Comparison of ENCODE assay signal across 13 mouse cellular contexts in genomic region chr19:44517996-44518768, GRCm38 (mm10). TPM values are rescaled to one million over a fixed set of nuclear protein-coding genes. Genes with fewer than 3 reads are reported as not detected.
A peak's percentile ranks its signal among the peaks of the same experiment; 100 is the strongest.
DNase-seq lines count a peak whose midpoint lies in the region; ATAC-seq and TF ChIP-seq lines count a peak whose summit lies in the region.
"Had no signal": no experiment of that assay in that cellular context is flagged by ENCODE, and none has a peak within 500 bp of the region (broad histone marks: within the 10 kb centered on the region; RNA-seq: fewer than 3 reads in every experiment).

No protein-coding gene starts in this region.

- no peak; the same call in 1 of the 2 replicates for TF ChIP-seq CTCF in kidney, adult 2 months (conservative IDR thresholded peaks at IDR 0.05; ENCODE audit: insufficient read depth, insufficient read length, low read depth, low read length)

- peak; percentile 31 for DNase-seq in cerebellum, postnatal 10 days
- peak; percentile 34 for DNase-seq in kidney, adult 2 months
- DNase-seq in kidney, adult 9 months, result no peak
- DNase-seq in ES-CJ7 (ENCODE audit: low read depth, low spot score) (peak; percentile 80), adipocyte (ENCODE audit: low spot score) (no peak)
- peak; percentile 61 to 75 for DNase-seq in kidney, postnatal 4 days
- DNase-seq in frontal cortex, postnatal 25 days (ENCODE audit: low spot score in 2 of 2), result no peak
- DNase-seq: cerebellum, postnatal 36 days; heart, adult 2 months; spleen, adult 18-20 months had no signal

- H3K27me3 ChIP-seq in kidney, adult 2 months (replicated peaks; ENCODE audit: control insufficient read depth, insufficient read depth, low read length), result no peaks in the 10 kb centered on the region

- 66% methylated on average over 12 of the region's 12 CpGs for WGBS in kidney, adult 2 months

- H3K27ac ChIP-seq in kidney, adult 2 months (ENCODE audit: insufficient read depth, low read depth, low read length), result no peak overlapping the region
- H3K27ac ChIP-seq: heart, adult 2 months had no signal

- H3K4me1 ChIP-seq in kidney, adult 2 months (ENCODE audit: control insufficient read depth, insufficient read depth, low read length), result no peaks in the 10 kb centered on the region; the same call in 1 of the 2 replicates

- H3K36me3 ChIP-seq in kidney, adult 2 months (ENCODE audit: control insufficient read depth, insufficient read depth, low read length), result no peaks in the 10 kb centered on the region

- H3K4me3 ChIP-seq in kidney, adult 2 months (ENCODE audit: insufficient read depth, low read depth, low read length), result no peak overlapping the region
- H3K4me3 ChIP-seq: erythroblast, embryonic 14.5 days; heart, adult 2 months had no signal

- no peak for ATAC-seq in cerebellum, adult (ENCODE audit: insufficient number of reproducible peaks, low FRiP score, low TSS enrichment)

- TF ChIP-seq POLR2A in kidney, adult 2 months (IDR thresholded peaks at IDR 0.05; ENCODE audit: low read depth, low read length), result no peak

RNA-seq across cellular contexts. Expression of gene Wnt8b, which starts 24.9 kb away (rescaled TPM):
- 0.11 and 0.14 TPM in 2 replicates for polyA plus RNA-seq in kidney, adult 2 months (2012; rRNA removed)
- polyA plus RNA-seq: erythroblast, embryonic 14.5 days; heart, adult 2 months; lung, embryonic 16.5 days had no signal

RNA-seq across cellular contexts. Expression of gene Sec31b, which starts 27.5 kb away (rescaled TPM):
- 5.3 and 6.8 TPM in 2 replicates for polyA plus RNA-seq in kidney, adult 2 months (2012; rRNA removed)
- polyA plus RNA-seq: erythroblast, embryonic 14.5 days had no signal

RNA-seq across cellular contexts. Expression of gene Gm20538, which starts 34.4 kb away (rescaled TPM):
- polyA plus RNA-seq in kidney, adult 2 months (2012; rRNA removed), result not detected in 2 replicates
- polyA plus RNA-seq: erythroblast, embryonic 14.5 days; heart, adult 2 months; lung, embryonic 16.5 days had no signal

RNA-seq across cellular contexts. Expression of gene Ndufb8, which starts 37.1 kb away (rescaled TPM):
- polyA plus RNA-seq in kidney, adult 2 months (2012; rRNA removed), result 1,573 and 1,885 TPM in 2 replicates

RNA-seq across cellular contexts. Expression of gene Hif1an, which starts 44.5 kb away (rescaled TPM):
- polyA plus RNA-seq in kidney, adult 2 months (2012; rRNA removed), result 16.4 and 17.0 TPM in 2 replicates

Comparison
In these comparisons a context has a peak if more than half of its experiments do, and no peak if none do; other contexts are left out.
1. DNase-seq: peak in cerebellum, postnatal 10 days (2 of 2), kidney, adult 2 months (single experiment), ES-CJ7 (single experiment) and kidney, postnatal 4 days (2 of 2); none in kidney, adult 9 months (single experiment), frontal cortex, postnatal 25 days (0 of 2) and adipocyte (single experiment).